Mouse (Mus musculus) brain, adult 10 weeks (tissue): Measurements from ENCODE around the gene Gm7102. TPM values are rescaled to one million over a fixed set of nuclear protein-coding genes. Genes with fewer than 3 reads are reported as not detected.

ENCODE experiments used
- polyA plus RNA-seq: library from polyadenylated mRNA; stranded (reverse); fragments of 350-450 nt; fragmentation: Illumina TruSeq; extraction: RNeasy Lipid Tissue Mini Kit (QIAGEN cat#74804); gene quantifications from one replicate; pipeline ENCODE4 v1.2.3, GENCODE M21; 2015; ENCODE audit warnings: low read depth, low replicate concordance

Gm7102 gene
- not detected for polyA plus RNA-seq

GRCm38 (mm10) chr19:61175756-61176324, at the start of gene Gm7102:
Gene Gm7102, minus strand, starts transcription at chr19:61176309.

GRCm38 (mm10) chr19:61183590-61183989, 7.5 kb upstream of the Gm7102 start, which contains the start of gene Gm6020:
Gene Gm6020, plus strand, starts transcription at chr19:61183890.

GRCm38 (mm10) chr19:61140342-61141206, 35.5 kb downstream of the Gm7102 start, which contains the start of gene Zfp950:
Gene Zfp950, minus strand, starts transcription at chr19:61140840.

Other genes with a start within 250 kb of the Gm7102 start
- gene Zfp950, start 35.5 kb downstream of the Gm7102 start, polyA plus RNA-seq, result 54.8 TPM
- not detected for gene Gm6020, start 7.6 kb upstream of the Gm7102 start, polyA plus RNA-seq
- 35.1 TPM for gene Csf2ra, start 52.1 kb upstream of the Gm7102 start, polyA plus RNA-seq
- not detected for gene Gm21060, start 120.8 kb upstream of the Gm7102 start, polyA plus RNA-seq